Mouse (Mus musculus) embryonic fibroblast, embryonic 13.5 days (primary cell): ENCODE data around the gene Rsu1.

Experiments used
- CTCF ChIP-seq: IDR thresholded peaks from 2 replicates; pipeline ENCODE4 v1.5.1; 2011; ENCODE audit warnings: mild to moderate bottlenecking, control low read depth, low read length, moderate library complexity, borderline replicate concordance; ENCODE audit not compliant: insufficient read depth
- POLR2A ChIP-seq: IDR thresholded peaks from 2 replicates; pipeline ENCODE4 v1.6.1; 2011; ENCODE audit warnings: low read depth, mild to moderate bottlenecking, control low read depth, low read length, moderate library complexity

DNA sequence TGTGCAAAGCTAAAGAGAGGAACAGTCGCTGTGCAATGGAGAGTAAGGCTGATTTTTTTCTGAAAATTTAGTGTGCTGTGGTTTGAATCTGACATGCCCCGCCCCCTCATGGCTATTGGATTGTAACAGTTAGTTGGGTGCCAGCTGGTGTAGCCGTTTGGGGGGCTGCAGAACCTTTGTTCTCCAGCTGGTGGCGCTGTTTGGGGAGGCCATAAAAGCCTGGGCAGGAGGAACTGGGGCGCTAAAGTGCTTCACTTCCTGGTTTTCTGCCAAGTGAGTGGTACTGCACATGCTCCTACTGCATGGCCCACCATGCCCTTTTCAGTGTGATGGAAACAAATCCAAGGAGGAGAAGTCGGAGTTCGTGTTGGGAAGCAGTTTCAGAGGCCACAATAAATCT is 4.7 kb upstream of the Rsu1 start:
- no peak for TF ChIP-seq POLR2A
- TF ChIP-seq CTCF: no peak
